Comparison of ENCODE assay signal across 8 mouse cellular contexts in genomic region chr17:79614691-79615588, GRCm38 (mm10). TPM values are rescaled to one million over a fixed set of nuclear protein-coding genes. Genes with fewer than 3 reads are reported as not detected.
DNase-seq lines count a peak whose midpoint lies in the region; ATAC-seq and TF ChIP-seq lines count a peak whose summit lies in the region.

No protein-coding gene starts in this region.

- H3K4me3 ChIP-seq in bone marrow, adult 2 months (replicated peaks; ENCODE audit: control insufficient read depth, low read depth, low read length) = peak overlapping the region; percentile 74
- peak overlapping the region; percentile 84 for H3K4me3 ChIP-seq in embryonic facial prominence, embryonic 14.5 days (ENCODE audit: low read depth, low read length)
- peak overlapping the region; percentile 87 for H3K4me3 ChIP-seq in kidney, embryonic 14.5 days (ENCODE audit: low read length)
- peak overlapping the region; percentile 76 for H3K4me3 ChIP-seq in limb, embryonic 15.5 days
- peak overlapping the region; percentile 86 for H3K4me3 ChIP-seq in midbrain, postnatal 0 days (ENCODE audit: low read depth, low read length)

- H3K4me2 ChIP-seq in embryonic facial prominence, embryonic 14.5 days (ENCODE audit: low read depth, low read length) = peak overlapping the region; percentile 81
- H3K4me2 ChIP-seq in kidney, embryonic 14.5 days (replicated peaks; ENCODE audit: low read depth, low read length) = peak overlapping the region; percentile 83
- H3K4me2 ChIP-seq in limb, embryonic 15.5 days = peak overlapping the region; percentile 70
- H3K4me2 ChIP-seq in midbrain, postnatal 0 days (ENCODE audit: low read depth, low read length, poor library complexity, severe bottlenecking) = peak overlapping the region; percentile 91

- ATAC-seq in embryonic facial prominence, embryonic 14.5 days (ENCODE audit: low read depth) = peak; percentile 91
- peak; percentile 95 for ATAC-seq in kidney, embryonic 14.5 days (ENCODE audit: low FRiP score, low TSS enrichment)
- ATAC-seq in limb, embryonic 15.5 days (ENCODE audit: insufficient number of reproducible peaks, low FRiP score, low TSS enrichment, low read depth) = peak; percentile 83
- peak; percentile 95 for ATAC-seq in midbrain, postnatal 0 days (ENCODE audit: low FRiP score)

- WGBS in bone marrow, adult 2 months = 1% methylated on average over 54 of the region's 57 CpGs
- 5% methylated on average over 29 of the region's 57 CpGs for WGBS in embryonic facial prominence, embryonic 14.5 days
- WGBS in kidney, embryonic 14.5 days = 2% methylated on average over 54 of the region's 57 CpGs
- 2% methylated on average over 55 of the region's 57 CpGs for WGBS in limb, embryonic 15.5 days
- WGBS in midbrain, postnatal 0 days = 2% methylated on average over 47 of the region's 57 CpGs

- peak overlapping the region; percentile 92 for H3K9ac ChIP-seq in embryonic facial prominence, embryonic 14.5 days (ENCODE audit: low read depth, low read length)
- H3K9ac ChIP-seq in kidney, embryonic 14.5 days (ENCODE audit: low read depth, low read length) = peak overlapping the region; percentile 89
- peak overlapping the region; percentile 86 for H3K9ac ChIP-seq in limb, embryonic 15.5 days
- H3K9ac ChIP-seq in midbrain, postnatal 0 days (replicated peaks; ENCODE audit: low read length, poor library complexity, severe bottlenecking) = peak overlapping the region; percentile 90

- no peaks in the 10 kb centered on the region for H3K9me3 ChIP-seq in embryonic facial prominence, embryonic 14.5 days (ENCODE audit: control insufficient read depth, low read length)
- H3K9me3 ChIP-seq in kidney, embryonic 14.5 days (ENCODE audit: control insufficient read depth, low read length) = no peaks in the 10 kb centered on the region
- H3K9me3 ChIP-seq in limb, embryonic 15.5 days = no peaks in the 10 kb centered on the region
- H3K9me3 ChIP-seq in midbrain, postnatal 0 days (ENCODE audit: low read length) = no peaks in the 10 kb centered on the region

- H3K27me3 ChIP-seq in embryonic facial prominence, embryonic 14.5 days (replicated peaks; ENCODE audit: control insufficient read depth, insufficient read depth, low read length) = no peaks in the 10 kb centered on the region
- no peaks in the 10 kb centered on the region for H3K27me3 ChIP-seq in kidney, embryonic 14.5 days (ENCODE audit: control insufficient read depth, insufficient read depth, low read length)
- no peaks in the 10 kb centered on the region for H3K27me3 ChIP-seq in limb, embryonic 15.5 days
- no peaks in the 10 kb centered on the region for H3K27me3 ChIP-seq in midbrain, postnatal 0 days (ENCODE audit: insufficient read depth, low read length)

- peak overlapping the region; percentile 77 for H3K27ac ChIP-seq in bone marrow, adult 2 months (ENCODE audit: control insufficient read depth, insufficient read depth, low read depth, low read length, poor library complexity)
- H3K27ac ChIP-seq in embryonic facial prominence, embryonic 14.5 days (replicated peaks; ENCODE audit: low read depth, low read length) = peak overlapping the region; percentile 89
- peak overlapping the region; percentile 80; the same call in 1 of the 2 replicates for H3K27ac ChIP-seq in kidney, embryonic 14.5 days (ENCODE audit: low read depth, low read length)
- H3K27ac ChIP-seq in limb, embryonic 15.5 days = peak overlapping the region; percentile 86
- peak overlapping the region; percentile 92 for H3K27ac ChIP-seq in midbrain, postnatal 0 days (ENCODE audit: low read depth, low read length)

- no peak for TF ChIP-seq CTCF in bone marrow, adult 2 months (IDR thresholded peaks at IDR 0.05; ENCODE audit: control insufficient read depth, insufficient read depth, low read length)
- 0 out of 2 replicates have a peak, but pooled peaks have one; percentile 2 for TF ChIP-seq CTCF in midbrain, postnatal 0 days (IDR thresholded peaks at IDR 0.05)

- peak; percentile 86 for DNase-seq in 3134 (ENCODE audit: extremely low read depth, insufficient read length, low spot score)
- peak; percentile 67 for DNase-seq in embryonic facial prominence, embryonic 14.5 days (ENCODE audit: low spot score)
- DNase-seq in heart, adult 9 months (ENCODE audit: low spot score in 2 of 2) = peak; percentile 55 to 68
- DNase-seq in midbrain, postnatal 0 days (ENCODE audit: low spot score) = peak; percentile 72
- DNase-seq in spleen, postnatal 10 days (ENCODE audit: low spot score in 2 of 2) = peak; percentile 65 to 74

- peak; percentile 59; the same call in 1 of the 2 replicates for TF ChIP-seq POLR2A in bone marrow, adult 2 months (IDR thresholded peaks at IDR 0.05; ENCODE audit: borderline replicate concordance, control insufficient read depth, low read depth, low read length)

- H3K36me3 ChIP-seq in embryonic facial prominence, embryonic 14.5 days (ENCODE audit: control insufficient read depth, insufficient read depth, low read length) = no peaks in the 10 kb centered on the region
- H3K36me3 ChIP-seq in kidney, embryonic 14.5 days (ENCODE audit: control insufficient read depth, insufficient read depth, low read length) = no peaks in the 10 kb centered on the region
- no peaks in the 10 kb centered on the region for H3K36me3 ChIP-seq in limb, embryonic 15.5 days
- H3K36me3 ChIP-seq in midbrain, postnatal 0 days (ENCODE audit: insufficient read depth, low read length) = no peaks in the 10 kb centered on the region

- no peaks in the 10 kb centered on the region; the same call in 1 of the 2 replicates for H3K4me1 ChIP-seq in bone marrow, adult 2 months (ENCODE audit: control insufficient read depth, insufficient read depth, low read length)
- peaks cover 5% of the 10 kb centered on the region for H3K4me1 ChIP-seq in embryonic facial prominence, embryonic 14.5 days (ENCODE audit: control insufficient read depth, insufficient read depth, low read length)
- H3K4me1 ChIP-seq in kidney, embryonic 14.5 days (ENCODE audit: control insufficient read depth, insufficient read depth, low read length) = 0 out of 2 replicates have a peak, but pooled peaks cover 3% of the 10 kb centered on the region
- H3K4me1 ChIP-seq in limb, embryonic 15.5 days = peaks cover 7% of the 10 kb centered on the region; the same call in 1 of the 2 replicates
- H3K4me1 ChIP-seq in midbrain, postnatal 0 days (ENCODE audit: insufficient read depth, low read length) = 0 out of 2 replicates have a peak, but pooled peaks cover 3% of the 10 kb centered on the region

RNA-seq across cellular contexts. Expression of gene Rmdn2, which starts 3.3 kb away (rescaled TPM):
- 2.9 TPM in 1 of 2 replicates, not detected in the other for polyA plus RNA-seq in bone marrow, adult 2 months (2011; ENCODE audit: insufficient read depth, insufficient read length, low replicate concordance, missing spikeins)
- polyA plus RNA-seq in embryonic facial prominence, embryonic 14.5 days (2014; fragmentation: Nextera tagmentation; extraction: Ambion mirVana) = 12.4 and 12.7 TPM in 2 replicates
- 13.8 and 15.1 TPM in 2 replicates for polyA plus RNA-seq in kidney, embryonic 14.5 days (2014; fragmentation: Nextera tagmentation; extraction: Ambion mirVana)
- 6.8 and 9.0 TPM in 2 replicates for polyA plus RNA-seq in limb, embryonic 15.5 days (2015; fragmentation: Nextera tagmentation; extraction: Ambion mirVana)
- total RNA-seq in midbrain, postnatal 0 days (2014; rRNA removed) = 2.8 and 5.9 TPM in 2 replicates
- polyA plus RNA-seq in midbrain, postnatal 0 days (2015; fragmentation: Nextera tagmentation; extraction: Ambion mirVana) = 9.3 and 10.7 TPM in 2 replicates

Comparison
In these comparisons a context has a peak if more than half of its experiments do, and no peak if none do; other contexts are left out.
1. Peak in every context shown above with its lines: DNase-seq, ATAC-seq, H3K4me3 ChIP-seq and H3K27ac ChIP-seq.